ENCODE assay signal across 9 mouse cellular contexts in the genomic region with DNA sequence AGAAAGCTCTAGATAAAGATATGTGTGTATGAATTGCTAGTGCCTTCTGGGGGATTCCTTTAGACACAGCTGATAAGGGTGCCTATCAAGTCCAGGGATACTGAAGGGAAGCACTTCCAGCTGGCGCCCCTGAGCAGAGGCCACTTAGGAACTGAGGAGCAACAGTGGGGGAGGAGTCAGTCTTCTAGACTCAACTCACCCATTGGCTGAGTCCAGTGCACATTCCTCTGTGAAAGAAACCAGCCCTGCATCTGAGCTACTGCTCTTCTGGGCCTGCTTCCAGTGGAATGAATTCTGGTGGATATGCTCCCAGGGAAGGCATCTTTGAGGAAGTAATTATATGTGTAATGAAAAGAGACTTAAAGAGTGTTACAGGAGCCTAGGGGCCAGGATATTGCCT.
DNase-seq lines count a peak whose midpoint lies in the region; ATAC-seq lines count a peak whose summit lies in the region.
"Had no signal": no experiment of that assay in that cellular context is flagged by ENCODE, and none has a peak within 500 bp of the region (broad histone marks: within the 10 kb centered on the region; RNA-seq: fewer than 3 reads in every experiment).

No protein-coding gene starts in this region.

- no peak overlapping the region for H3K4me2 ChIP-seq in heart, embryonic 15.5 days
- H3K4me2 ChIP-seq in midbrain, embryonic 15.5 days: no peak overlapping the region
- no peak overlapping the region for H3K4me2 ChIP-seq in midbrain, embryonic 13.5 days (replicated peaks)
- H3K4me2 ChIP-seq in hindbrain, embryonic 15.5 days: no peak overlapping the region

- peaks cover 8% of the 10 kb centered on the region for H3K4me1 ChIP-seq in heart, embryonic 15.5 days (replicated peaks)
- no peaks in the 10 kb centered on the region for H3K4me1 ChIP-seq in midbrain, embryonic 15.5 days
- no peaks in the 10 kb centered on the region for H3K4me1 ChIP-seq in midbrain, embryonic 13.5 days (replicated peaks)
- no peaks in the 10 kb centered on the region for H3K4me1 ChIP-seq in hindbrain, embryonic 15.5 days (replicated peaks)

- 19% methylated on average over 1 of the region's 1 CpGs for whole genome bisulfite sequencing in heart, embryonic 15.5 days
- WGBS in midbrain, embryonic 15.5 days: 56% methylated on average over 1 of the region's 1 CpGs
- 35% methylated on average over 1 of the region's 1 CpGs for WGBS in midbrain, embryonic 13.5 days
- 29% methylated on average over 1 of the region's 1 CpGs for WGBS in hindbrain, embryonic 15.5 days

- ATAC-seq in heart, embryonic 15.5 days (replicated peaks; ENCODE audit: insufficient number of reproducible peaks, insufficient read depth, low FRiP score, low read depth): peak; percentile 83
- 0 out of 2 replicates have a peak, but pooled peaks have one; percentile 30 for ATAC-seq in midbrain, embryonic 15.5 days (replicated peaks)
- no peak for ATAC-seq in midbrain, embryonic 13.5 days
- ATAC-seq in hindbrain, embryonic 15.5 days (ENCODE audit: low FRiP score, low read depth): peak; percentile 45; the same call in 1 of the 2 replicates

- no peak overlapping the region for H3K9ac ChIP-seq in heart, embryonic 15.5 days
- no peak overlapping the region for H3K9ac ChIP-seq in midbrain, embryonic 15.5 days
- H3K9ac ChIP-seq in midbrain, embryonic 13.5 days (replicated peaks): no peak overlapping the region
- no peak overlapping the region for H3K9ac ChIP-seq in hindbrain, embryonic 15.5 days

- H3K27me3 ChIP-seq in heart, embryonic 15.5 days: no peaks in the 10 kb centered on the region
- H3K27me3 ChIP-seq in midbrain, embryonic 15.5 days (replicated peaks): no peaks in the 10 kb centered on the region
- no peaks in the 10 kb centered on the region for H3K27me3 ChIP-seq in midbrain, embryonic 13.5 days
- H3K27me3 ChIP-seq in hindbrain, embryonic 15.5 days: no peaks in the 10 kb centered on the region

- no peaks in the 10 kb centered on the region for H3K9me3 ChIP-seq in heart, embryonic 15.5 days (replicated peaks)
- H3K9me3 ChIP-seq in midbrain, embryonic 15.5 days: no peaks in the 10 kb centered on the region
- H3K9me3 ChIP-seq in midbrain, embryonic 13.5 days: no peaks in the 10 kb centered on the region
- H3K9me3 ChIP-seq in hindbrain, embryonic 15.5 days: no peaks in the 10 kb centered on the region

- no peak for DNase-seq in heart, adult 8-10 months (ENCODE audit: low spot score)
- DNase-seq in c-Kit-positive CD71-positive TER-119-positive erythroid progenitor cells, embryonic 14.5 days (ENCODE audit: low spot score): no peak
- DNase-seq in cerebellum, adult 11-12 months: no peak
- no peak for DNase-seq in right cerebral cortex, postnatal 10 days (ENCODE audit: low spot score in 2 of 2)

- no peaks in the 10 kb centered on the region for H3K36me3 ChIP-seq in heart, embryonic 15.5 days
- no peaks in the 10 kb centered on the region for H3K36me3 ChIP-seq in midbrain, embryonic 15.5 days (replicated peaks)
- no peaks in the 10 kb centered on the region for H3K36me3 ChIP-seq in midbrain, embryonic 13.5 days
- no peaks in the 10 kb centered on the region for H3K36me3 ChIP-seq in hindbrain, embryonic 15.5 days

- H3K4me3 ChIP-seq in heart, embryonic 15.5 days: no peak overlapping the region
- no peak overlapping the region for H3K4me3 ChIP-seq in midbrain, embryonic 15.5 days
- H3K4me3 ChIP-seq in midbrain, embryonic 13.5 days (replicated peaks): no peak overlapping the region
- no peak overlapping the region for H3K4me3 ChIP-seq in hindbrain, embryonic 15.5 days
- H3K4me3 ChIP-seq: myocyte had no signal

- H3K27ac ChIP-seq in heart, embryonic 15.5 days: peak overlapping the region; percentile 42; the same call in 1 of the 2 replicates
- H3K27ac ChIP-seq in midbrain, embryonic 15.5 days: no peak overlapping the region
- no peak overlapping the region for H3K27ac ChIP-seq in midbrain, embryonic 13.5 days
- H3K27ac ChIP-seq in hindbrain, embryonic 15.5 days (replicated peaks): no peak overlapping the region
